Mouse (Mus musculus): ENCODE results near the gene Fbxo2. TPM values are rescaled to one million over a fixed set of nuclear protein-coding genes. Genes with fewer than 3 reads are reported as not detected.
A peak's percentile ranks its signal among the peaks of the same experiment; 100 is the strongest.
"Not testable (repeated sequence)": the region's sequence is repeated elsewhere in the genome, so short reads cannot be mapped to it uniquely, and the experiment has no call there.

The Fbxo2 gene
- total and polyA plus RNA-seq, 2 experiments, result 0.18 to 0.23 TPM

DNA sequence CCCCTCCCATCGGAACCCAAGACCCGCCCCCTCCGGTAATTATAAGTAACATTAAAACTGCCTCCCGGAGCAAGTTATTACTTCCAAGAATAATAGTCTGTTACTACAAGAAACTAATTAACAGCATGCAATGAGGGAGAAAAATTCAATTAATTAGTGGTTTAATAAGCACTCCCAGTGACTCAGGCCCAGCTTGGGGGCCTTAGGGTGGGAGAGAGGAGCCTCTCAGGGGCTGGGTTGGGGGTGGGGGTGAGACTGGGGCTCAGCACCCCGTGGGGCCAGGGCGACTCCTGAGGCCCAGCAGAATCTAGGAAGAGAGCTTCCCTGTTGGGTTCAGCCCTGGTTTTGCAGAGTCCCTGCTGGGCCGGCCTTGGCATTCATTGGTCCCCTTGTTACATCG, 21.9 kb downstream of the Fbxo2 start:
- H3K36me3 ChIP-seq (ENCODE audit: control insufficient read depth, insufficient read depth, low read length), result no peaks in the 10 kb centered on the region
- no peak overlapping the region for H3K27ac ChIP-seq (replicated peaks; ENCODE audit: insufficient read depth, low read depth, low read length)
- 39% methylated on average over 8 of the region's 8 CpGs for WGBS
- no peaks in the 10 kb centered on the region; the same call in 1 of the 2 replicates for H3K27me3 ChIP-seq (ENCODE audit: control insufficient read depth, insufficient read depth, low read length)
- TF ChIP-seq POLR2A (IDR thresholded peaks at IDR 0.05; ENCODE audit: extremely low read depth, insufficient read depth, low read length) (no peak), CTCF (IDR thresholded peaks at IDR 0.05; ENCODE audit: low read depth, low read length) (no peak)
- no peaks in the 10 kb centered on the region for H3K79me2 ChIP-seq (ENCODE audit: control insufficient read depth, insufficient read depth, low read length)
- H3K4me1 ChIP-seq (ENCODE audit: control insufficient read depth, insufficient read depth, low read length), result no peaks in the 10 kb centered on the region
- DNase-seq (ENCODE audit: extremely low read depth, low read depth, low spot score), result no peak
- no peak overlapping the region for H3K4me3 ChIP-seq (ENCODE audit: insufficient read depth, low read depth, low read length)
- H3K9ac ChIP-seq (ENCODE audit: low read depth, low read length), result no peak overlapping the region

DNA sequence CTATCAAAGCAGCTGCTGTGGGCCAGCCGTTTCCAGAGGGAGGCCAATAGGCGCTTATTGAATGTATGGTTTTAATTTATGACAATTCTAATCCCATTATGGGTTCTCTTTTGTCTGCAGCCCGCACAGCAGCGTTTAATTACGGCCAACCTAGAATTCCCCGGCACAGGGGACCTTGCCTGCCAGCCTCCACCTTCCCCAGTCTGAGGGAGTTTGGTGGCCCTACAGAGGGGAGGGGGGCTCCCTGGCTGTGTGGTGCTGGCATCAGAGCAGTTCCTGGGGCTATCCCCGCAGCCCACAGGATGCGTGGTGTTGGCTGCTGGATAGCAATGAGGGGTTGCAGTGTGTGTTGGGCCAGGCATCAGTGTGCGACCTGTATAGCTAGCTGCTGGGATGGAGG, 24.1 kb downstream of the Fbxo2 start:
- Histone ChIP-seq H3K27me3 (ENCODE audit: control insufficient read depth, insufficient read depth, low read length) (no peaks in the 10 kb centered on the region), H3K79me2 (ENCODE audit: control insufficient read depth, insufficient read depth, low read length) (no peaks in the 10 kb centered on the region), H3K36me3 (ENCODE audit: control insufficient read depth, insufficient read depth, low read length) (no peaks in the 10 kb centered on the region), H3K9ac (ENCODE audit: low read depth, low read length) (no peak overlapping the region), H3K27ac (replicated peaks; ENCODE audit: insufficient read depth, low read depth, low read length) (no peak overlapping the region), H3K4me3 (ENCODE audit: insufficient read depth, low read depth, low read length) (no peak overlapping the region), H3K4me1 (ENCODE audit: control insufficient read depth, insufficient read depth, low read length) (no peaks in the 10 kb centered on the region)
- no peak for DNase-seq (ENCODE audit: extremely low read depth, low read depth, low spot score)
- 81% methylated on average over 9 of the region's 9 CpGs for WGBS
- TF ChIP-seq CTCF (IDR thresholded peaks at IDR 0.05; ENCODE audit: low read depth, low read length), result no peak

DNA sequence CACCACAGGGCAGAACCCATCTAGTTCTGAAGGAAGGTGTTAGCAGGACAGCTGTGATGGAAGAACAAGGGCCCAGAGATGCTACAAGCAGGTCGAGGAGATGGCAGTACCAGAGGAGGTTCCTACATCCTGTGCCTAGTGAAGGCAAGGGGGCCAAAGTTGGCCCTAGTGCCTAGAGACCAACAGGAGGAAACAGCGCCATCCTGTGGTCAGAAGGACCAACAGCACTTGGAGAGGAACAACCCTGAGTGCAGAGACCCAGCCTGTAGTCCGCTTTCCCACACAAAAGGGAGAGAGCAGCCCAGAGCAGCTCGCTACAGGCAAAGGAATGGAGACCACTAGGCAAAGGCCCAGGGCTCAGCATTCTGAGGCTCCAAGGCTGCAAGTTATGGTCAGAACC, 25.4 kb downstream of the Fbxo2 start:
- no peaks in the 10 kb centered on the region for H3K27me3 ChIP-seq (ENCODE audit: control insufficient read depth, insufficient read depth, low read length)
- H3K9ac ChIP-seq (ENCODE audit: low read depth, low read length), result no peak overlapping the region

DNA sequence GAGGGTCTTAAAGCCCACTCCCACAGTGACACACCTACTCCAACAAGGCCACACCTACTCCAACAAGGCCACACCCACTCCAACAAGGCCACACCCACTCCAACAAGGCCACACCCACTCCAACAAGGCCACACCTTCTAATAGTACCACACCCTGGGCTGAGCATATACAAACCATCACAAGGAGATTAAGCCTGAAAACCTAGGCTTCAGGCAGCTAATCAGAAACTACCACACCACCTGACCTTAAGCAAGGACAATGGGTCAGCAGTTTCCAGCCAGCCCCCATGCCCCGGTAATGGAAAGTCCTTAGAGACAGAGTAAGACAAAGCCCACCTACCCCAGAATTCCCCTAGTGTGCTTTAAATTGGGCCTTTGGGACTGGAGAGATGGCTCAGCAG, 28.3 kb downstream of the Fbxo2 start:
- not testable (repeated sequence) for H3K79me2 ChIP-seq (ENCODE audit: control insufficient read depth, insufficient read depth, low read length); DNase-seq (ENCODE audit: extremely low read depth, low read depth, low spot score); H3K4me1 ChIP-seq (ENCODE audit: control insufficient read depth, insufficient read depth, low read length); H3K9ac ChIP-seq (ENCODE audit: low read depth, low read length); H3K27ac ChIP-seq (replicated peaks; ENCODE audit: insufficient read depth, low read depth, low read length); H3K27me3 ChIP-seq (ENCODE audit: control insufficient read depth, insufficient read depth, low read length); H3K4me3 ChIP-seq (ENCODE audit: insufficient read depth, low read depth, low read length); H3K36me3 ChIP-seq (ENCODE audit: control insufficient read depth, insufficient read depth, low read length)
- 89% methylated on average over 1 of the region's 1 CpGs for WGBS

More for the DNA sequence above, 25.4 kb downstream of the Fbxo2 start:
- no peaks in the 10 kb centered on the region for H3K4me1 ChIP-seq (ENCODE audit: control insufficient read depth, insufficient read depth, low read length)
- no peaks in the 10 kb centered on the region for H3K79me2 ChIP-seq (ENCODE audit: control insufficient read depth, insufficient read depth, low read length)
- no peak overlapping the region for H3K4me3 ChIP-seq (ENCODE audit: insufficient read depth, low read depth, low read length)
- H3K27ac ChIP-seq (replicated peaks; ENCODE audit: insufficient read depth, low read depth, low read length), result no peak overlapping the region
- no peak for DNase-seq (ENCODE audit: extremely low read depth, low read depth, low spot score)
- TF ChIP-seq POLR2A (IDR thresholded peaks at IDR 0.05; ENCODE audit: extremely low read depth, insufficient read depth, low read length) (no peak), CTCF (IDR thresholded peaks at IDR 0.05; ENCODE audit: low read depth, low read length) (peak; percentile 13; the same call in 1 of the 2 replicates)
- WGBS, result 71% methylated on average over 4 of the region's 4 CpGs
- H3K36me3 ChIP-seq (ENCODE audit: control insufficient read depth, insufficient read depth, low read length), result no peaks in the 10 kb centered on the region

DNA sequence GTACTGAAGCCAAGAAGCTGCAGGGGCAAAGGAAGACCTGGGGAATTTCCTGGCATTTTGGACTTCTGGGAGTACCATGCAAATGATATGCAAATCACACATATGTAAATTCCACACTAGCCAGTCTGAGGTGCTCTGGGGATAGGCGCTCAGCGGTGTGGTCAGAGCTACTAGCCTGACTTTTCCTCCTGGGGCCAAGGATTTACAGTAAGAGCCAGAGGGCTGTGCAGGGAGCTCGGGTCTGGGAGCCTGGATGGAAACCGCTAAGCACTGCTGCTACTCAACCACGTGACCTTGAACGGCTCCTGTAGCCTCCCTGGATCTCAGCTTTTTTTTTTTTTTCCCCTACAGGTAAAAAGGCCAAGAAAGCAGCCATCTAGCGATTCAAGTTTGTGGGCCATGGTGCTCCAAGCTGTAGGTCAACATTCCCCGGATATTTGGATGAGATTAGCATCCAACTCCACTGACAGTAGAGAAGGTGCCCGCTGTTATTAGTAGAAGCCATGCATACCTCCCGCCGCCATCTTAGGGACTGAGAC, 32.4 kb downstream of the Fbxo2 start:
- H3K36me3 ChIP-seq (ENCODE audit: control insufficient read depth, insufficient read depth, low read length), result no peaks in the 10 kb centered on the region
- WGBS, result 34% methylated on average over 11 of the region's 11 CpGs
- no peak overlapping the region for H3K4me3 ChIP-seq (ENCODE audit: insufficient read depth, low read depth, low read length)
- H3K27ac ChIP-seq (replicated peaks; ENCODE audit: insufficient read depth, low read depth, low read length), result no peak overlapping the region
- H3K9ac ChIP-seq (ENCODE audit: low read depth, low read length), result no peak overlapping the region
- H3K79me2 ChIP-seq (ENCODE audit: control insufficient read depth, insufficient read depth, low read length), result no peaks in the 10 kb centered on the region
- H3K4me1 ChIP-seq (ENCODE audit: control insufficient read depth, insufficient read depth, low read length), result no peaks in the 10 kb centered on the region
- no peaks in the 10 kb centered on the region for H3K27me3 ChIP-seq (ENCODE audit: control insufficient read depth, insufficient read depth, low read length)
- TF ChIP-seq CTCF (IDR thresholded peaks at IDR 0.05; ENCODE audit: low read depth, low read length), result no peak
- TF ChIP-seq POLR2A (IDR thresholded peaks at IDR 0.05; ENCODE audit: extremely low read depth, insufficient read depth, low read length), result no peak
- DNase-seq (ENCODE audit: extremely low read depth, low read depth, low spot score), result no peak

DNA sequence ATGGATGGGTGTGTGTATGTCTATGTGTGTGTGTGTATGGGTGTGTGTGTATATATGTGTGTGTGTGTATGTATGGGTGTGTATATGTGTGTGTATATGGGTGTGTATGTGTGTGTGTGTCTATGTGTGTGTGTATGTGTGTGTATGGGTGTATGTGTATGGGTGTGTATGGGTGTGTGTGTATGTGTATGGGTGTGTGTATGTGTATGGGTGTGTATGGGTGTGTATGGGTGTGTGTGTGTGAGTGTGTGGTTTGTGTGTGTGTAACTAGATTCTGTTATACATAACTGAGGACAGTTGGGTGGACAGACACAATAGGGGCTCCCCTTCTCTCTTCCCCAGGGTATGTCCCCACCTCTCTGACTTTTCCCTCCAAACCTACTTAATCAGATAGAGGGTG, 34.0 kb downstream of the Fbxo2 start:
- Histone ChIP-seq H3K27ac (replicated peaks; ENCODE audit: insufficient read depth, low read depth, low read length) (no peak overlapping the region), H3K4me3 (ENCODE audit: insufficient read depth, low read depth, low read length) (no peak overlapping the region), H3K27me3 (ENCODE audit: control insufficient read depth, insufficient read depth, low read length) (no peaks in the 10 kb centered on the region), H3K4me1 (ENCODE audit: control insufficient read depth, insufficient read depth, low read length) (no peaks in the 10 kb centered on the region), H3K79me2 (ENCODE audit: control insufficient read depth, insufficient read depth, low read length) (no peaks in the 10 kb centered on the region), H3K36me3 (ENCODE audit: control insufficient read depth, insufficient read depth, low read length) (no peaks in the 10 kb centered on the region), H3K9ac (ENCODE audit: low read depth, low read length) (no peak overlapping the region)
- TF ChIP-seq CTCF (IDR thresholded peaks at IDR 0.05; ENCODE audit: low read depth, low read length) (no peak), POLR2A (IDR thresholded peaks at IDR 0.05; ENCODE audit: extremely low read depth, insufficient read depth, low read length) (no peak)
- no peak for DNase-seq (ENCODE audit: extremely low read depth, low read depth, low spot score)
